Mouse (Mus musculus): ENCODE measurements around the gene Eif4e3.
A peak's percentile ranks its signal among the peaks of the same experiment; 100 is the strongest.

The Eif4e3 gene

DNA sequence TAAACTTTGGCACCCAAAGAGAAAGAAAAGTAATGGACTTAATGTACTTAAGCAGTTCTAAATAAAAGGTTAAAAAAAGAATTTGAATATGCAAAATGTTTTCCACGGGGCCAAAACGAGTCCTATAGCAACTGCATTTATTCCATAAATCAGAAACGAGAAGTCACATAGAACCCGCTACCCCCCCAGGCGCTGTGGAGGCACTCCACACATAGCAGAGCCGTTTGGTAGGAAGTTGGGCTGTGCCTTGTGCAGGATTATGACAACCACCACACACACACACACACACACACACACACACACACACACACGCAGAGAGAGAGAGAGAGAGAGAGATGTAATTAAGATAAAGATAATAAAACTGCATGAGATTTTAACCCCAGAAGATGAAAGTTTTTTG, 46.1 kb downstream of the Eif4e3 start:
- DNase-seq: no peak

DNA sequence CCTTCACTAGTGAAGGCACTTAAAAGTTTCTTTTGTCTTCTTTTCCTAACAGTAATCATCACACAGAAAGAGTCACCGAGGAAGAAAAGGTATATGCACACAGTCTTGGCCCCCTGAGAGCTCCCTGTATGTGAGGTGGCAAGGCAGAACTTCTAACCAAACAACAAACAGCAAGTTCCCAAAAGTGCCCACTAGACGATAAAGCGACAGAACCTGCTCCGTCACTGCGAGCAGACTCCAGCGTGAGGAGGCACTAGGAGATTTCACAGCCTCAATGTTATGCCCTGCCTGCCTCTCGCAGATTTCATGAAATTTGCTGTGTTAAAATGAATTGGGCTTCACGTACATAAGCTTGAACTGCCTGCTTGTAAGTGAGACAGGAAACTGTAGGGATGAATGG, 46.6 kb downstream of the Eif4e3 start:
- no peak for DNase-seq

DNA sequence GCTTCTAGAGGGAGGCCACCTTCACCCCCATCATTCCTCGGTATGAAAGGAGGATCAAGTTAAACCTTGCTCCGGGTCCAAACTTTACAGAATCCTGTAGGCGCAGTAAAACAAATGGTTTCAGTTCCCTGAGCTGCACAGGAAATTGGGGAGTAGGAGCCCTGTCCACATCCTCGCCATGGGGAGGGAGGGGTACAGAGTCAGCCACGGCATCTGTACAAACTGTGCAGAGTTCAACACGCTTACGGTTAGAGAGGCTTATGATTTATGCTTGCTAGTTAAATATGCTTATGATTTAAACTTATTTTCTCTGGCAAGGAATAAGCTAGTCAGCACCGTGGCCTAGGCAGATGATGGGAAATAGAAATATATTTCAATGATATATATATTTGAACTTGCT, 47.1 kb downstream of the Eif4e3 start:
- no peak for DNase-seq

DNA sequence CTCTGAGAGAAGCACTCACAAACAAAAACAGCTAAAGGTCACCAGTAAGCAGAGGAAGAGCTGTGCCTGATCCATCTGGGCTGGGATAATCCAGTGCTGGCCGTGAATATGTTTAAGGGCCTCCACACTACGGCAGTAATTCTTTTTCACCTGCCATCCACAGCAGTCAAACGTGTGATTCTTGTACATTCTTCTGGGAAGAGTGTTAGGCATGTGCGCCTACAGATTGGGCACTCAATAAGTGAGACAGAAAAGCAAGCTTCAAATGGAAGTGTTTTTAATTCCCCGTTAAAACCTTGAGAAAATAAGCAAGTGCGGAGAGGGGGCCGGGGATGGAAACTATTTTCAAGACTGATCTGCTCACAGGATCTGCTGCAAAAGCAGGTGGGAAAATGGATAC, 48.7 kb downstream of the Eif4e3 start:
- no peak for DNase-seq

DNA sequence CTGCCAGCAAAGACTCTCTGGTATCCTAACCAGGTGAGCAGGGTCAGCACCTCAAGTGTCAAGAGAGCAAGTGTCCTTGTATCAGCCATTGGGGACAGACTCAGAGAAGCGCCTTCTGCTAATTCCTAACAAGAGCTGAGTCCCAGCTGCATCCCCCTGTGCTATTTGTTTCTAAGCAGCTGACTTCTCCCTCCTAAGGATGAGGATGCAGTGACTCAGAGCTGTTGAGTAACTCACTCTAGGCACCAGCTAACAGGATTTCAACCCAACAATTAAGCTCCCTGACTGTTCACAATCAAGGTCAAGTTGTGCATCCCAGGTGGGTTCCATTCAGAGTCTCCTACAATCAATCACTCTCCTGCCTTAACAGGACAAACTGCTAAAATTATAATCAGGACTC, 49.2 kb downstream of the Eif4e3 start:
- DNase-seq: no peak

DNA sequence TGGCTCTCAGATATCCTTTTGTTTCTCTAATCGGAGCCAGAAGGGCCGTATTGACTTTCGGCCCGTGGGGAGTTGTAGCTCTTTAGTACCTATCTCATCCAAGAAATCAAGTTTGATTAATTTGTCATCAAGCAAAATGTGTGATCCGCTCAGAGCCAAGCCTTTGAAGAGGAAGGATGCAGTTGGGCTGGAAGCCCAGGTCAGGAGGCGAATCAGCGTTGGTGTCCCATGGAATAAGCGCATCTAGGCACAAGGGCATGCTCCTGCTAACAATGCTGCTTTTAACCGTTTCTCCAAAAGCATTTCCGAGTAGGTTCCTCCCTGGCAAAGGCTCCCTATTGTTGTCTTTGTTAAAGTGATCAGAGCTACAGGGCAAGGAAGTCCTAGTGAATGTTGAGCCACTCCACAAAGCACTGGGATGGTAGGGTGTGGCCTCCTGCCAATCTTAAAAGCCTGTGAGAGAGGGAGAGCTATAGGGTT, 51.3 kb downstream of the Eif4e3 start:
- DNase-seq: no peak

DNA sequence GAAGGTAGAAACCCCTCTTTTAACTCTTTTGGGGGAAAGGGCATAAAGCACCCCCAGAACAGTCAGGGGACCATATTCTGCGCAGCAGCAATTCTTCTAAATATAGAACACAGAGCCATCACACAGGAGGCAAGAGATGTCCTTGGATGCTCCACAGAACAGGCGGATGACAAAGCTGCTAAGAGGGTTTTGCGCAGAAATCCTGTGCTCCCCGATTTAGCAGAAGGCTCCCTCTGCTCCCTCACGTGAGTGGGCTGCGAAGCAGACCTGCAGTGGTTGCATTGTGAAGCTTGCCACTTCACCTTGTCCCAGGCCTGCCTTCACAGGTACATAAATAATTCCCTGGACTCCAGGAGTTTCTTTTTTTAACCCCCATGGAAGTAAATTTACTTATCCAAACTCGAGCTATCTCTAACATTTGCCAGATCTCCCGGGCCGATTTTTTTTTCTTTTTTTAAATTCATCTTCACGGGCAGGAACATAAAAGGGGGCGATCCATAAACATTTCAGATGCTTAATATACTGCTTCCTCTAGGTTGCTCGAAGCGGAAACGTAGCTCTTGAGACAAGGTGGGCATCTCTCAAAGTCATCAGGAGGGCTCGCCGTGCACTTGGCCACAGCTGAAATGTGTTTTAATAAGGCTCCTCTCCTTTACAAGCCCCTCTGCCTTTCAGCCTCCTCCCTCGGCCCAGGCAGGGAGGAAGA, 51.9 kb downstream of the Eif4e3 start:
- DNase-seq: peak; percentile 49

DNA sequence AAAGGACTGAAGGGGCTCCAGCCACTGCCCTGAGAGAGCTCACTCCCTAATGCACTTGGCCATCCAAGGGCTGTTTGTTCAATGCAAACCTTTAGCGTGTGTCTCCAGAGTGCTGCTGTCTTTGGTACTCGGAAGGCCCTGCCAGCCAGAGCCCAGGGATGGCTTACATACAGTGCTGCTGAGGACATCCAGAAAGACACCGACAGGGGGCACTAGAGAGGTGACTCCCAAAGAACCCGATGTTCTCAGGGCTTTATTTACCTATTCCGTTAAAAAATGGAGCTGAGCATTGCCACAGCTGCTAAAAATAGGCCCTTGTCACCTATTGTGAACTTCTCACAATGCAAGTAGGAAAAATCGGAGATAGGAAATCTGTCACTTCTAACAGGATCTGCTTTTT, 54.7 kb downstream of the Eif4e3 start:
- no peak for DNase-seq

DNA sequence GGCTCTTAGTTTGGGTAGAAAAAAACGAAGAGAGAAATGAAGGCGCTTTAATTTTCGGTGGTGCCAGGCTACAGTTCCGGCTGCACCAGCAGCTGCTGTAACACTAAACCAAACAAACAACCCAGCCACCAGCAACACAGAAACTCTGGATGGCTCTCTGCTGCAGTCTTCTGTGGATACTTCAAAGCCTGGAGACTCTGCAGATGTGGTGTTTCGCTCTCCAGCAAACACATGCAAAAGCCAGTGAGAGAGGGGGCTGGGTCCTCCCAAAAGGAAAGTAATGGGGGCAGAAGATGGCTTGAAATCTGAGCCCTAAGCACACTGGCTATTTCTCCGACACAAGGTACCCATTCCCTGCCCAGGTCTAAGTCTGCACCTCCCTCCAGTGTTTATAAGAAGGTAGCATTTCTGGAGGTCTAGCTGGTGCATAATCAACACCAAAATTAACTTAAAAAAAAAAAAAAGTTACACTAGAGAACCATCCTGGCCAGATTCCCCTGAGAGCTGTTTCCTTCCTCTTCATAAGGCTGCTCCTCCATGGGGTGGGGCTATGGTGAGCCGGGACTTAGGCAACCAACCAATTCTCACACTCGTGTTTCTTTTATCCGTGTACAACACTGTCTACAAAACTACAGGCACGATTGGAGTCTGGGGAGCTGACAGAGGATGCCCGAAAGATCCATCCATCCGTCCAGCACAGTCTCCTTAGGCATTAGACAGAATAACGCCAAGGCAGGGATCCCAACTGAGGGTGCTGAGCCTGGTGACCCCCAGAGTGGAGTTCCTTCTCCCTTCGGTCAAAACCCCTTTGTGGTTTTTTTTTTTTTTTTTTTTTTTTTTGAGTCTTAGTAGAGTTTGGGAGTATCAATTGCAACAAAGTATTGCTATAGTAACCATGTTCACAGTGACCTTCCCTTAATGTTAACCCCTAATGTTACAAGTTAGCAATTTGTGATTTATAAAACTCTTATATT, 55.8 kb downstream of the Eif4e3 start:
- DNase-seq: no peak

DNA sequence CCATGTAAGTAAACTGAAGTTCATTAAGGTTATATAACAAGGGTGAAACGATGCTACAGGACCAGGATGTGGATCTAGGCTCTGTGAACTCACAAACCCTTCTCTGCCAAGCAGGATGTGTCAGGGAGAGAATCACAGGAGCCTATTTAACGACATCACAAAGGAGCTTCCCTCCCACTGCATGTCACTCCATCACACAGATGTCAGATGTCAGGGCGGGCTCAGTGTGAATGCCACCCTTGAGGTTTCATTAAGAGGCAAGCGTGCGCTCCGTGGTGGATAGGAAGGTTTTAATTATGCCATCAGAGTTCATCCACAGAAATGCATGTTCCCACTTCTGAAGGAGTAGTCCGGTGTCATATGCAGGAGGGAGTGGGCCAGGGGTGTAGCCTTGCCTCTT, 60.5 kb downstream of the Eif4e3 start:
- DNase-seq: no peak

DNA sequence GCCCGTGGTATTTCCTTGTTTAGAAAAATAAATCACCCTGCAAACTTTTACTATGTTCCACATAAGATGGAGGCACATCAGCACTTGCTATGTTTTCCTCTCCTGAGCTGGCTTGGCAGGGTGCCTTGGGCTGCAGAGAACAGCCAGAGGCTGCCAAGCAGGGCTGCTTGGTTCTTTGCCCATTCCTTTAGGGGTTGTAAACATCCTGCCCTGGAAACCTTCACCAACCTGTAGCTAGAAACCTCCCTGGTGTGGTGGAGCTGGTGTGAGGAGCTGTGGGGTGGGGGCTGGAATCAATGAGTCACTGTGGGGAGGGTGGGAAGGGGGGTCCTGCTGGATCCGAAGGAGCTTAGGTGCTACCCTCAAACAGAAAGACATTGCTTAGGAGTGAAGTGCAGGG, 61.8 kb downstream of the Eif4e3 start:
- no peak for DNase-seq

DNA sequence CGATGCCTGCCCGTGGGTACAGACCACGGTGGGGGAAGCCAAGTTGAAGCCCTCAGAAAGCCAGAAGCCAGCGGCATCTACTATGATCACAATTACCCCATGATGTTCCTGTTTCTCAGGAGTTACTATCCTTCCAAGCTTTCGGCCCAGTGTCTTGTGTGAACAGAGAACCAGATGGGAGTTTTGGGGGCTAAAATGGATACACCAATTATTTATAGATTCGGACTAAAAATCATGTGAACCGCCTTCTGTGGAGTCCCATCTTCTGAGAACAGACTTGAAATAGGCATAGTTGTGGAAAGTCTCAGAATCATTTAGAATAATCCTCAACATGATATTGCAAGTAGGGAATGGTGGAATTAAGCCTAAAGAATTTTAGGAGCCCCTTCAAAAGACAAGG, 64.1 kb downstream of the Eif4e3 start:
- DNase-seq: no peak

DNA sequence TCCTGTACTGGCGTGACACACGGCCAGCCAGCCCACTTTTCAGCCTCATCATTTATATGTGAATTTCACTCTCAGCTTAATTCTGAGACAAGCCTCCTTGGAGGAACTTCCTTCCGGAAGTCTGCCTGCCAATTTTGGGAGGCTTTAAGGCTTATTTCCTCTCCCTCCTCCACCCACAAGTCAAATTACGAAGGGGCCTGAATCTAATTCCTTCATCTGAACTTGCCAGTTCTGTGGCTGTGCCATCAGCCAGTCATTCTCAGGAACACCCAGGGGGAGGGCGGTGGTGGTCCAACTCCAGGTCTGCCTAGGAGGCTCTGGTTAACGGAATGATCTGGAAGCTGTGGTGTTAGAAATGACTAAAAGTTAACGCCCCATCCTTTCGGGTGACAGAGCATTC, 65.7 kb downstream of the Eif4e3 start:
- DNase-seq: no peak

DNA sequence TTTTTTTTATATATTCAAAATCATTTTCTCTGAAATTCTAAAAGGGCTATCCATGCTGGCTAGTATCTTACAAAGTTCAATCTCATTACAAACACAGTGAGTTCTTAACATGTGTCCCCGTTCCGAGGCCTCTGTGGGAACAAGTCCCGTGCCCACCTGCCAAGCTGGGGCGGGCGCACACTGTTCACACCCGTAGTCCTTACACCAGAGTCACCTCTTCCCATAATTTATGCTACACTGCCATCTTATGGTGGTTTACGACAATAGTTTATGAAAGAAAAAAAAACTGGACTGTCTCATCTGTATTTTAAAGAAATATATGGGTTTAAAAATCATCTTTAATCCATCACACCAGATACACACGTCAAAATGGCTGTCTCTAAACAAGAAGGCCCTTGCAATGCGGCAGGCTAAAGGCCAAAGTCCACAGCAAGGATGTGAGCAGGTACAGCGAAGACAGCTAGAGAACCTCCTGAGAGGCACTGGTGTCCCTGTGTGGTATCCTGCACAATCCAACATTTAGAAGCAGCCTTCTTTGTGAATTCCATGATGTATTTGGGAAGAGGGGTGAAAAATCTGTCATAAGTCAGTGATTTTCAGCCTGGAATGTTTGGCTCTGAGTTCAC, 66.3 kb downstream of the Eif4e3 start:
- peak; percentile 56 for DNase-seq

DNA sequence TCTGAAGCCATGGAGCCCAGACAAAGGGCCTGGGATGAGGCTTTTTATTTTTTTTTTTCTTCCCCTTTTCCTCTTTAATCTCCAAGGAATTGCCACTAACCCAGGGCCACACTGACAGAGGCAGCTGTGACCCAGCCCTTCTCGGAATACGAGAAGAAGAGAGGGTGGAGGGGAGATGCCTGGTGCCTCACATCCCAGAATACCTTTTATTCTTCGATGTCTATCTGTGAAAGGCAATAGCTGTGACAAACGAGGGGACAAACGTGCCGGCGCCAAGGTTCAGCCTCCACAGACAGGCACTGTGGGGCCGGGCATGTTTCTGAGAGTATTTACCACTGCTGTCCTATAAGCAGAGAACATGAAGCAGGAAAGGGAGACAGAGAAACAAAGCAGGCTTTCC, 66.9 kb downstream of the Eif4e3 start:
- no peak for DNase-seq

DNA sequence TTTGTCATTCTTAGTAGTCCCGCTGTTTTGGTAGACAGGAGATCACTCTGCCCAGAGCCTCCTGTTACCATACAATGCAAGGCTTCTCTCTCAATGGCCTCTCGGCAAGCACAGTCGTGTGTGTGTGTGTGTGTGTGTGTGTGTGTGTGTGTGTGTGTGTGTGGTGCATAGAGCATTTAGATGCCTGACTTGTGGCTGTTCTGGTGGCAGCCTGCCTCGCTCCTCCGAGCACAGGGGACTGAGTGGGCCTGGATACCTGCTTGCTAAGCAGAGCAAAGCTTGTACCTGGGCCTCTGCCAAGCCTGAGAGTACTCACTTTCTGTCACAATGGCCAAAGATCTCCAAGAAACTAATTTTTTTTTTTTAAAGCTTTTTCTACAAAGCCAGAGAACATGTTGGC, 67.3 kb downstream of the Eif4e3 start:
- DNase-seq: no peak

DNA sequence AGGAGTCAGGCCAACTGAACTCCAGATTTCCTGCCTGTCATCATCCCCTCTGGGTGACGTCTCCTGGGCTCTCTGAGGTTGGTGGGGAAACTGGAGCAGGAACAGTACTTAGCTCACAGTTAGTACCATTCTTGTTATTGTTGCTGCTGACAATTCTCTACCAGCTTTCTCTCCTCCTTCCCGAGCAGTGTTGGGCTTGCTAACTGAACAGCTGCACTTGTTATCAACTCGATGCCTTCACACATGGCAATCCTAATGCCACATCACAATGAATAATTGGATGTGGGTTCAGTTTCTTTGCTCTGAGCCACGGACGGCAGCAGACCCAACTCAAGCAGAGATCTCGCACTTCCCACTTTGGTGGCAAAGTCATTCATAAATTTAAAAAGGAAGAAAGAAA, 89.5 kb downstream of the Eif4e3 start:
- no peak for DNase-seq

DNA sequence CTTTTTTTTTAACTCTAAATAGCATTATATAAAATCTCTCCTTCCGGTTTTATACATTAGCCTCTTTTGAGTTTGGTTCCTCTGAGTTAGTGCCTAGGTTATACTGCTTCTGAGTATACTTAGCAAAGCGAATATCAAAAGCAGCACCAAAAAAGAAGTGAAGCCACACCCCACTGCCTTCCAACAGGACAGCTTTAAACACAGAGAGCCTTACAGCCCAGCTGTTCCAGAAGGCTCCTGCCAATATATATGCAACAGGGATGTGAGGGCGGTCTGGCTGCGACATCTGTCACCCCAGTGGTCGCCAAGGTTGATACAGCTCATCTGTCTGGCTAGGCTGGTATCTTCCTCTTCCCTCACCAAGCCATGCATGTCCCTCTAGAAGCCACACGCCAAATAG, 90.9 kb downstream of the Eif4e3 start:
- peak; percentile 19 for DNase-seq
